Mouse (Mus musculus) frontal cortex, adult (tissue): ENCODE results near the gene Sync.

Experiments
- ATAC-seq: cut with Nextera tagmentation; 2 replicates; pipeline ENCODE4 v1.9.2; 2017; ENCODE audit warnings: mild to moderate bottlenecking, moderate library complexity, mixed read lengths; ENCODE audit not compliant: low TSS enrichment

The Sync gene

GRCm38 (mm10) chr4:129287472-129287981 lies at the start of gene Sync:
Gene Sync (plus strand): TSS chr4:129287617.
- ATAC-seq, result no peak

- 0 out of 2 replicates have a peak, but pooled peaks have one; percentile 17 for ATAC-seq
Measured at GRCm38 (mm10) chr4:129237843-129238441, 49.5 kb upstream of the Sync start.

GRCm38 (mm10) chr4:129238579-129239016 lies 48.8 kb upstream of the Sync start:
- ATAC-seq, result no peak

DNA sequence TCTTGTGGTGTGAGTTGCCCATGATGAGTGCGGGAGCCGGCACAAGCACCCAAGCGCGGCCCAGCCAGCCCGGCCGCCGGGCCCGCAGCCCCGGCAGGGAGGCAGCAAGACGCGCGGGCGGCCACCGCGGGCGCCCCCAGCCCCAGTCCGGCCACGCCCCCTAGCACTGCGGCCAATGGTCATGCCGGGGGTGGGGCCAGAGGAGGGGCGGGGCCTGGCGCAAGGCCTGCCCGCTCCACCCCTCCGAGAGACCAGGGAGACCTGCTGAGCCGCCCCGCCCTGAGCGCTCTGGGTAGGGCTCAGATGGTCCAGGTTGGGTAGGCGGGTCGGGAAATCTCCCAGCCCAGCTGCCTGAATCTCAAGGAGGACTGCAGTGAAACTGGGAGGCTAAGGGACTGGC lies 48.3 kb upstream of the Sync start:
- peak; percentile 60 for ATAC-seq

DNA sequence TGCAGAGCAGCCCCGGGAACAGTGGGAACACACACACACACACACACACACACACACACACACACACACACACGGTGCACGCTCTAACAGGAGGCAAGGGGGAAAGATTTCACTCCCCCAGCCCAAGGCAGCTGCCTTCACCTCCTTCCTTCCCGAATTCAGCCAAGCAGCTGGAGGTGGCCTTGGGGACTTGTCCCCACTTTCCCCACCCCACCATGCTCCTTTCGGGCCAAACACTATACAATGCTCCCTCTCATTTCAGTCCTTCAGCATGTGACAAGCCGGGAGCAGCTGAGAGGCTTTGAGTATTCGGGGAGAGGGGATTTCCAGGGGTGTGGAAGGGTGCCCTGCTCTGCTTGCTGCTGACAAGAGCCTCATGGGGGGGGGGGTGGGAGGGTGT lies 45.5 kb upstream of the Sync start:
- ATAC-seq, result no peak

GRCm38 (mm10) chr4:129242327-129242726 lies 45.1 kb upstream of the Sync start:
- ATAC-seq, result no peak

- no peak for ATAC-seq
Measured at GRCm38 (mm10) chr4:129242761-129243160, 44.7 kb upstream of the Sync start.

DNA sequence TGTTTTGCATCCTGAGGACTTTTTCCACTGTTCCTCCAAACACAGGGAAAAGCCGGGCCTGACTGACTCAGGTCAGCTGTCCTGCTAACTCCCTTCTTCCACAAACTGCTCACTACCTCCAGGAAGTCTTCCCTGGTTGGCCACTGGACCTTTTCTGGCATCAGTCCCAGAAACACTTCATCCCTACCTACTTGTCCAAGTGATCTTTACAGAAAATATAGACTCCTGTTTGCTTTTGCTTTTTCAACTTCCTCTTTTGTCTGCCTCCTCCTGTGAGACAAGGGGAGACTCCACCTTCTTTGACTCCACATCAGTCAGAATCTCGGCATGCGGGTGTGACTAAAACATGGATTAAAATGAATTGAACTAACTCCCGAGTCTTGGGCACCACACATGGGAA lies 42.6 kb upstream of the Sync start:
- no peak for ATAC-seq

- no peak for ATAC-seq
Measured at GRCm38 (mm10) chr4:129246360-129247301, 40.8 kb upstream of the Sync start.

DNA sequence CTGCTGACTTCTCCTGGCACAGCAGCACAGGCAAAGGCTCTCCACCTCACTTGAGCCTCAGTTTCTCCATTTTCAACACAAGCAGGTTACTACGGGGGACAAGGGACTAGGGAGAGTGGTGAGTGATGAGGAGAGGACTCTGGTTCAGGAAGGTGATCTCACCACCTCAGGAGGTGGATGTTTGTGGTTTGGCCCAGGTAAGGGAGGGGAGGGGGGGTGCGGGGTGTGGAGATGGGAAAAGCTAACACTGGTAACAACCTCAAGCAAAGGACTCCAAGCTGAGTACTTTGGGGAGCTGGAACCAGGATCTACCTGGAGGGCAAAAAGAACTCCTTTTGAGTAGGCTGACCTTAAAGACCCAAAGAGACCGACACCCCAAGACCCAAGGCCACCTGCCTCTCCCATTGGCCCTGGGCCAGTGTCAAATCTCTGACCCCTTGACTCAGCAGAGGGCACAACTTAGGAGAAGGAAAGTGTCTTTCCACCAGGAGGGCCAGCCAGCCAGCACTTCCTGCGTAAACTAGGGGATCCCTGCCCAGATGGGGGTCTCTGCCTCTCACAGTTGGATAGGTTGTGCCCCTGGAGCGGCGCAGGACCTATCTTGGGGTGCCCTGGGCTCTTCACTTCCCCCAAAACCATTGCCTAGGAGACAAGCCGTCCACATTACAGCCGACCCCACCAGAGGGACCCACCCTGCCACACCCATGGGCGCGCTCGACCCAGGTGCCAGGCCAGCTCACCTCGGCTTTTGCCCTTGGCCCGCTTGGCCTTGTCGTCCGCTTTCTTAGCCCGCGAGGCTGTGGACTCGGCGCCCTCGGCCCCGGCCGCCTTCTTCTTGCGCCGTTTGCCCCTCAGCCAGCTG lies 39.8 kb upstream of the Sync start:
- no peak for ATAC-seq

DNA sequence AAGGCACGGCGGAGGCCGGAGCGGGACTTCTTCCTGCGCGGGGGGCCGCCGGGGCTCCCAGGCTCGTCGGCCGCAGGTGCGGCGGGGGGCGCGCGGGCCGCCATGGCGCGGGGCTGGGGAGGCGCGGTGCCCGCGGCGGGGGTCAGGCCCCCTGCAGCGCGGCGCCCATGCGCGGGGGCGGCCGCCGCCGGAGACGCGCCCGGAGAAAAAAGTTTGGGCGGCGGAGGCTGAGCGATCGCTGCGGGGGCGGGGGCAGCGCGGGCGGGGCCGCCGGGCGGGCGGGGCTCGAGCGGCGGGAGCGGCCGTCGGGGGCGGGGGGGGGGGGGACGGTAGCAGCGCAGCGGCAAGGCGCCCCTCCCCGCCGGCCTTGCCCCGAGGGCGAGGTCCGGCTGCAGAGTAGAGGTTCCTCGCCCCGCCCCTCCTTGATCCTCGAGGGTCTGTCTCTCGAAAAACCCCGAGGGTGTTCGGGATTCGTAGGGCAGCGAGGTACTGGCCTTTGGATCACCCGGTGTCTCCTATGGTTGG lies 39.1 kb upstream of the Sync start:
- ATAC-seq, result no peak

- no peak for ATAC-seq
Measured at GRCm38 (mm10) chr4:129249288-129249687, 38.1 kb upstream of the Sync start.

- no peak for ATAC-seq
Measured at GRCm38 (mm10) chr4:129250759-129251481, 36.5 kb upstream of the Sync start.

DNA sequence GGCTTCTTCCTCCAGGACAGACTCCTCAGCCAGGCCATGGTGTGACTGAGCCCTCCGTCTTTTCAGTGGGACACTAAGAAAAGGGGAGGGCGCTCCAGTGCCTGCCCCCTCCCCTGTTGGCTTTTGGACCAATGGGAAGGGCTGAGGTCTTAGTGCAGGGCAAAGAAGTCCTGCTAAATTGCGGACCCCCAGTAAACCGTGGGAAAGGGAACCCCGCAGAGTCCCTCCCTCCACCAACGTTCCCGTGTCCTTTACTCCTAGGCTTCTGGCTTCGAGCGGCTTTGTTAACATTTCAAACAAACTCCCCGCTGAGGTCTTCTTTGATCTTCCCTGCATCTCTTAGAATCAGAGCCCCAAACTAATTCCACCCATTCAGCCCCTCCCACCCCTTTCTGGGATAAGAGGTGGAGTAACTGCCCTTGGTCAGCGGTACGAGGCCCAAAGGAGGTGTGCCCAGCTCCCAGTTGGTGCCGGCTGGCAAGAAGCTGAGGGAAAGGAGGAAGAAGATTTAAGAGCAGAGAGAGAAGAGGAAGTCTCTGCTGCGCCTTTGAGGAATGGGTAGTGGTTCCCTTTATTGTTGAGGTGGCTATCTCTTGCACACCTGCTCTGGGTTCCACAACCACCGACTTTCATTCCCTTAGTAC lies 35.8 kb upstream of the Sync start:
- ATAC-seq, result no peak

GRCm38 (mm10) chr4:129252492-129252891 lies 34.9 kb upstream of the Sync start:
- no peak for ATAC-seq

DNA sequence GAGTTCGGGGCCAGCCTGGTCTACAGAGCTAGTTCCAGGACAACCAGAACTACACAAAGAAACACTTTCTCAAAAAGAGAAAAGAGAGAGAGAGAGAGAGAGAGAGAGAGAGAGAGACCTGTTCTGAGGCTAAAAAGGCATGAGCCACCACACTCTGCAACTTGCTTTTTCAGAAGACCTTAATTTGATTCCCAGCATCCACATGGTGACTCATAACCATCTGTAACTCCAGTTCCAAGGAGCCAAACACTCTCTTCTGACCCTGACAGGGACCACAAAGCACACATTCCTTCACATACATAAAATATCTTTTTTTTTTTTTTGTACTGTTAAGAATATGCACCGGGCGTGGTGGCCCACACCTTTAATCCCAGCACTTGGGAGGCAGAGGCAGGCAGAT lies 32.8 kb upstream of the Sync start:
- no peak for ATAC-seq

- ATAC-seq, result no peak; the same call in 1 of the 2 replicates
Measured at GRCm38 (mm10) chr4:129256450-129257380, 30.7 kb upstream of the Sync start.

GRCm38 (mm10) chr4:129259101-129259500 lies 28.3 kb upstream of the Sync start:
- ATAC-seq, result no peak

GRCm38 (mm10) chr4:129260678-129261077 lies 26.7 kb upstream of the Sync start:
- ATAC-seq, result no peak
